Mouse (Mus musculus): ENCODE measurements at regions not wholly inside any gene's neighbourhood (a gene's known extent, or its start where the extent isn't known, plus 50 kb on each side); places are given as distances from the start of the nearest gene placed in this dataset.
"Not testable (repeated sequence)": the region's sequence is repeated elsewhere in the genome, so short reads cannot be mapped to it uniquely, and the experiment has no call there.

DNA sequence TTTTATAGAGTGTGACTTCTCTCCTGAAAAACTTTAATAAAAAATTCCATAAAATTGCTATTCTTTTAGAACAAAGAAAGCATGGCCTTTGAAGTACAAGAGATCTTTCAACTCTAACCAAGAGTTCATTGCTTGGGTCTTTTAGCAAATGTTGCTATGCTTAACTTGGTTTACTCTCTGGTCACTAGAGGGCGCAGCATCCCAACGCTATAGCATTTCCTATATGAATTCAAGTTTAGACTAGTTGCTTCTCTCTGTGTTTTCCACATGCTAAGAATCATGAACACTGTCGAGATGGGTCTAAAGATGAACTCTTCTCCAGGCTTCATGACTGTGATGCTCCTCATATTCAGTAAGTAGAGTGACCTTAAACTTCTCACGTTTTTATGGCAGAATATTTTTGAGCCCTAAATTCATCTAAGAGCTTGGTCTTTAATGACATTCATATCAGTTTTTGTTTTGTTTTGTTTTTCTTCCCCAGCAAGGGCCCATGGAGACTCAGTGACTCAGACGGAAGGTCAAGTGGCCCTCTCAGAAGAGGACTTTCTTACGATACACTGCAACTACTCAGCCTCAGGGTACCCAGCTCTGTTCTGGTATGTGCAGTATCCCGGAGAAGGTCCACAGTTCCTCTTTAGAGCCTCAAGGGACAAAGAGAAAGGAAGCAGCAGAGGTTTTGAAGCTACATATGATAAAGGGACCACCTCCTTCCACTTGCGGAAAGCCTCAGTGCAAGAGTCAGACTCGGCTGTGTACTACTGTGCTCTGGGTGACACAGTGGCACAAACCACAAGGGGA lies 823.2 kb upstream of the Olfr1507 start:
- not testable (repeated sequence) for DNase-seq (ENCODE audit: low spot score)

GRCm38 (mm10) chr14:53312490-53312889 lies 816.9 kb upstream of the Olfr1507 start:
- DNase-seq (ENCODE audit: low spot score) = not testable (repeated sequence)

GRCm38 (mm10) chr14:53303179-53303578 lies 807.6 kb upstream of the Olfr1507 start:
- not testable (repeated sequence) for DNase-seq (ENCODE audit: low spot score)

DNA sequence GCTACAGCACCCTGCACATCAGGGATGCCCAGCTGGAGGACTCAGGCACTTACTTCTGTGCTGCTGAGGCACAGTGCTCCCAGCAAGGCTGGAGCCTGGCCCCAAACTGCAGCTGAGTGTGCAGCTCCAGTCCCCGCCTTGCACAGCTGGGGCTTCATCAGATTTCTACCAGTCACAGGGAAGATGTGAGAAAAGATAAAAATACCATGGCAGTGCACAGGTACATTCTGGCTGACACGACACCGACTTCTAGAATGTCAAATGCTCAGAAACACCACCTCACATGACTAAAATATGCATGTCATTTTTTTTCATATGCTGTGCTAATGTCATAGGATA lies 806.9 kb upstream of the Olfr1507 start:
- not testable (repeated sequence) for DNase-seq (ENCODE audit: low spot score)

GRCm38 (mm10) chr14:53301722-53302490 lies 806.4 kb upstream of the Olfr1507 start:
- not testable (repeated sequence) for DNase-seq (ENCODE audit: low spot score)

- DNase-seq (ENCODE audit: low spot score) = not testable (repeated sequence)
These were observed 805.6 kb upstream of the Olfr1507 start for GRCm38 (mm10) chr14:53301110-53301509.

GRCm38 (mm10) chr14:53299735-53300134 lies 804.2 kb upstream of the Olfr1507 start:
- not testable (repeated sequence) for DNase-seq (ENCODE audit: low spot score)

DNA sequence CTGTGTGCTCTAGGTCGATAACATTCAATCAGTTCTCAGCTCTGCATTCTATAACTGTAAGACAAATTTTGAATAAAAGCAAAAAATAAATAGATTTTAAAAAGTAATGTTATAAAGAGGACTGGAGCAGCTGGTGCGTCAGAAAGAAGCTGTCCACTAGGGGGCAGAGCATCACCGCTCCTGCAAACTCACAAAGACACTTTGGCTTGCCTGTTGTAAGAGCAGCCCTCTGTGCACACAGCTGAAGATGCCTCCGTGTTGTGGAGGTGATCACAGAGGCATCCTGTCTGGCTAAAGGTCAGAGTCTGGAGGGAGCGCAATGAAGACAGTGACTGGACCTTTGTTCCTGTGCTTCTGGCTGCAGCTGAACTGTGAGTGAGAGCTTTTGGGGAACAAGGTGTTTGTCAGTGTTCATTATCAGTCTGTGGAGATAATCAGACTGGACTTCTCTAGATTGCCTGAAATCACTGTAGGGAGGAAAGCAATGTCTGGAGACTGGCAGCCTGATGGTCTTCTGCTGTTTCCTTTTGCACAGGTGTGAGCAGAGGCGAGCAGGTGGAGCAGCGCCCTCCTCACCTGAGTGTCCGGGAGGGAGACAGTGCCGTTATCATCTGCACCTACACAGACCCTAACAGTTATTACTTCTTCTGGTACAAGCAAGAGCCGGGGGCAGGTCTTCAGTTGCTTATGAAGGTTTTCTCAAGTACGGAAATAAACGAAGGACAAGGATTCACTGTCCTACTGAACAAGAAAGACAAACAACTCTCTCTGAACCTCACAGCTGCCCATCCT lies 788.0 kb upstream of the Olfr1507 start:
- not testable (repeated sequence) for DNase-seq (ENCODE audit: low spot score)

DNA sequence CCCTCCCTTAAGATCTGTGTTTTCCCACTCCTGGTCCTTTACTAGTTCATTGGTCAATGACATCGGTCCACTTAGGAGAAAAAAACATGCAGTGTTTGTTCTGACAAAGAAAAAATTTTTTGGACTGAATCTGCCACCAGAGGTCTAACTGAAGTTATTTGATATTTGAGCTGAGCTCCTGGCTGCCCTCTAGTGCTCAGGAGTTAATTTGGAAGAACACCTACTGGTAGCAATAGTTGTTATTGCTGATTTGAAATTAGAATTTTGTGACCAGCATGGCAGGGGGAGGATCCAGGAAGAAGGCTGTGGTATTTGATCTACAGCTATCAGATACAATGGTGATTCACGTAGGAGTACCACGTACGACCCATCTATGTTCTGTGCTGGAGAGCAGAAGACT lies 777.7 kb upstream of the Olfr1507 start:
- not testable (repeated sequence) for DNase-seq (ENCODE audit: low spot score)

DNA sequence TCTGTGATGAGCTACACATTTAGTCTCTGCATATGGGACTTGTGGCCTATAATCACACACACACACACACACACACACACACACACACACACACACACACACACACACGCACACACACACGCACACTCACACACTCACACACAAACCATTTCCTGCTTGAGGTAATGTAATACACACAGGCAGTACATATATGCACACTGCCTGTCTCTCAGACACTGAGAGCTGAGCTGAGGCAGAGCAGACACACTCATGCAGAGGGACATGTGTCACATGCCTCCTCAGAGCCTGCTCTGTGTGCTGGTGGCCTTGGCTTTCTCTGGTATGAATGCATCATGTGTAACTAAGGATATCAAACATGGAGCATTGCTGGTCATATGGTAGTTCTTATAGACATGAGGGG lies 772.1 kb upstream of the Olfr1507 start:
- DNase-seq (ENCODE audit: low spot score) = not testable (repeated sequence)

DNA sequence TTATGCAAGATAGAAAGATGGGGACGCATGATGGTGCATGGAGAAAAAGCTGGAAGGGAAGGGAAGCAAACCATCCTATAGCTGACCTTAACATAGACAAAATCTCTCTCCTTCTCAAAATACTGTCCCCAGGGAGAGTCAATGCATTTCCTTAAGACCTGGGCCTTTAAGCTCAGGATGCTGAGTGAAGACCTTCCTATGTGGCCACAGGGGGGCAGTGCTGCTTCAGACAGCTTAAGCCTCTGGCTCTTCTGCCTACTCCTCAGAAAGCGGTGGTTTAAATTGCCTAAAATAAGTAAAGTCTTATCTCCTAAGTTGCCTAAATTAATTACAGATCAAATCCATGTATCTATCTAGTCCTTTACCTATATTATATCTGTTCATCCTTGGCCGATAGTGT lies 760.4 kb upstream of the Olfr1507 start:
- not testable (repeated sequence) for DNase-seq (ENCODE audit: low spot score)

GRCm38 (mm10) chr14:53253470-53253869 lies 757.9 kb upstream of the Olfr1507 start:
- DNase-seq (ENCODE audit: low spot score) = not testable (repeated sequence)

GRCm38 (mm10) chr14:53231142-53231541 lies 735.6 kb upstream of the Olfr1507 start:
- not testable (repeated sequence) for DNase-seq (ENCODE audit: low spot score)

DNA sequence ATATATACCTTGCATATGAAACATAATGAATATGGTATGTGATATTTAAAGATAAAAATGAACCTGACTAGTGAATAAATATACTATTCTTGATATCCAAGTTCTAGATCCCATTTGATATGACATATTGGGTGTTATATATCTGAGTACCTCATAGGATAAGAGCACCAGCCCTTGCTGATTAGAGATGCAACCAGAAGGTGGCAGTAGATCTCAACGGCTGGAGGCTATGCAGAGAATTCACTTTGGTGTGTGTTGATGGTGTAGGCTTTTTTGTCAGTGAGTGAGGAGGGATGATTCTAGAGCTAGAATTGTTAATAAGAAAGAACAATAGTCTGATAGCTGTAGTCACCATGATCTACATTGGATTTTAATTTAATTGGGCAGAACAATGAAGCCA lies 729.2 kb upstream of the Olfr1507 start:
- DNase-seq (ENCODE audit: low spot score) = not testable (repeated sequence)

- not testable (repeated sequence) for DNase-seq (ENCODE audit: low spot score)
These were observed 715.0 kb upstream of the Olfr1507 start for GRCm38 (mm10) chr14:53210554-53210953.

DNA sequence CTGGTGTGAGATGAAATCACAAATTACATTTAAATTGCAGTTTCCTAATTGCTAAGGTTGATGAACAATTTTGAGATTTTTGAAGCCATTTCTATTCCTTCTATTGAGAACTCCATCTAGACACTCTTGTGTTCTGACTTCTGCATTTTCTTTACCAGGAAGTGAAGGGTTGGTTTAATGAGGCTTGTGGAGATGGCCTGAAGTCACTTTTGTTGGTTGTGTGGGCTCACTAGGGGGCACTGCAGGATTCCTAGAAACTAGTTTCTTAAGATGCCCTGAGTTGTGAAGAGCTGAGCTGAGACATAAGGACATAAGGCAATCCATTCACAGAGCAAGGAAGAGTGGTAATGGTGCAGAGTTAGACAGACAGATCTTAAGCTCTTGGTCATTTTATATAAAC lies 713.7 kb upstream of the Olfr1507 start:
- DNase-seq (ENCODE audit: low spot score) = not testable (repeated sequence)

- not testable (repeated sequence) for DNase-seq (ENCODE audit: low spot score)
These were observed 695.4 kb upstream of the Olfr1507 start for GRCm38 (mm10) chr14:53190931-53191330.

DNA sequence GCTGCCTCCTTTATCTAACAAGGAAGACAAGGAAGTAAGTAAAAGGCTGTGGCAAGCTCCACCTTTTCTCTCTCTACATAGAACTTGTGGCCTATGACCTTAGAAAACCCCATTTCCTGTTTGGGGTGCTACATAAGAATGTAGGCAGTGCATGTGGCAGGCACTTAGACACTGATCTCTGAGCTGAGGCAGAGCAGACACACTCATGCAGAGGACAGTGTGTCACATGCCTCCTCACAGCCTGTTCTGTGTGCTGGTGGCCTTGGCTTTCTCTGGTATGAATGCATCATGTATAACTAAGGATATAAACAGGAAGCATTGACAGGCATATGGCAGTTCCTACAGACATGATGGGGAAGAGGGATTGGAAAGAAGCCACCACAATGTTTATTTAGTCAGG lies 678.5 kb upstream of the Olfr1507 start:
- DNase-seq (ENCODE audit: low spot score) = not testable (repeated sequence)

DNA sequence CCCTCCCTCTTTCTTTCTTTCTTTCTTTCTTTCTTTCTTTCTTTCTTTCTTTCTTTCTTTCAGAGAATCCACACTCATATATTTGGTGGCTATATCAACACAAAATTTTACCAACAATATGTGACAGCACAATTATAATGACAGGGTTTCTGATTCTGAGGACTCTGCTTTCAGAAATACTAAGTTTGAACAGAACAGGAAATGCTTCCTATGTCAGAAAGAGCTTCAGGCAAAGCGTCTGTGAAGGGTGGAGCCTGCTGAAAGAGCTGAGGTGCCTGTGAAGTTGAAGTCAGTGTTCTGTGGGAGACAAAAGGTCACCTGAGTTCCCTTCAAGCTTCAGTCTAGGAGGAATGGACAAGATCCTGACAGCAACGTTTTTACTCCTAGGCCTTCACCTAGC lies 670.8 kb upstream of the Olfr1507 start:
- DNase-seq (ENCODE audit: low spot score) = not testable (repeated sequence)

DNA sequence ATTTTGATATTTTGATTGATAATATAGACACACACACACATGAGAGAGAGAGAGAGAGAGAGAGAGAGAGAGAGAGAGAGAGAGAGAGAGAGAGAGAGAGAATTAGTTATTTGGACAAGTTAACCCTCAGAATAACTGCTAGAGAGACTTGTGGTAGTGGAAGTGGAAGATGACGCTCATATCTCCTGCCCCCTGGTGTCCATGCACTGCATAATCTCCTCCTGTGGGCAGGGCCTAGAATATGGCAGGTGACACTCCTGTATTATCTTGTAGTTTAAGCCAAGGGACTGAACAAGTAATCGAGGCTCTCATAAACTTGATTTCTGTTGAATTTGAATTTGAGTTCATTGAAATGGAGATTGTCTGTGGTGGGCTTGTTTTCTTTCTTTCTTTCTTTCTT lies 663.5 kb upstream of the Olfr1507 start:
- not testable (repeated sequence) for DNase-seq (ENCODE audit: low spot score)

DNA sequence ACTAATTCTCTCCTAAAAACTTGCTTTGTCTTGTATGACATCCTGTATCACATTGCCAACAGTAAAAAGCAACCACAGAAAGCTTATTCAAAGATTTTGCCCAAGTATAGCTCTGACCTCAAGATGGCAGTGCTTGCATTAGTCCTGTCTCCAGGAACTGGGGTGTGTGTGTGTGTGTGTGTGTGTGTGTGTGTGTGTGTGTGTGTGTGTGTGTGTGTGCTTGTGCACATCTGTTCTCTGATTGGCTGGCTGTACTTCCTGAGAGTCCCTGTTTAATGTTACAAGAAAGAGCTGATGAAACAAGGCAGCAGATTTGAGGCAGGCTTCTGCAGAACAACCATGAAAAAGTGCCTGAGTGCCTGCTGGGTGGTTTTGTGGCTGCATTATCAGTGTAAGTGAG lies 639.2 kb upstream of the Olfr1507 start:
- not testable (repeated sequence) for DNase-seq (ENCODE audit: low spot score)

- not testable (repeated sequence) for DNase-seq (ENCODE audit: low spot score)
These were observed 636.8 kb upstream of the Olfr1507 start for GRCm38 (mm10) chr14:53132390-53132789.

Data from layer of hippocampus, adult 9-10 months (tissue).